Mouse (Mus musculus): ENCODE data around the gene Cux1. TPM values are rescaled to one million over a fixed set of nuclear protein-coding genes. Genes with fewer than 3 reads are reported as not detected.
A peak's percentile ranks its signal among the peaks of the same experiment; 100 is the strongest.

The Cux1 gene
- total RNA-seq, 2 experiments from 2014 or later: 49.8 to 52.4 TPM

DNA sequence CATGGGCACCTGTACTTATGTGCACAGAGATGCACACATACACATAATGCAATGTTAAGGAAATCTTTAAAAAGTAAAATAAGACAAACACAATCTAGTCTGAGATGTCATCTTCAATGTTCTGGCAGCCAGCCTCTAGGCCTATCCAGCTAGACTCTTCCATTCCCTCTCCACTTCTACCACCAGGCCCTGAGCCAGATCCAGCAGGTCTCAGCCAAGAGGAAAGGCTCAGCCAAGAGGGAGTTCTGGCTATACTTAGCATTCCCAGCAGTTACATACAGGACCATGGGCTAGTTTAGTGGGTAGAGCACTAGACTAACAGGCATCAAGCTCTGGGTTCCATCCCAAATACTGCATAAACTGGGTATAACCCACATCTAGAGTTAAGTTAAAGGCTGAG is 26.3 kb downstream of the Cux1 start:
- peak in 1 of 2 experiments; percentile 42 for DNase-seq (ENCODE audit: low spot score in 2 of 2)

DNA sequence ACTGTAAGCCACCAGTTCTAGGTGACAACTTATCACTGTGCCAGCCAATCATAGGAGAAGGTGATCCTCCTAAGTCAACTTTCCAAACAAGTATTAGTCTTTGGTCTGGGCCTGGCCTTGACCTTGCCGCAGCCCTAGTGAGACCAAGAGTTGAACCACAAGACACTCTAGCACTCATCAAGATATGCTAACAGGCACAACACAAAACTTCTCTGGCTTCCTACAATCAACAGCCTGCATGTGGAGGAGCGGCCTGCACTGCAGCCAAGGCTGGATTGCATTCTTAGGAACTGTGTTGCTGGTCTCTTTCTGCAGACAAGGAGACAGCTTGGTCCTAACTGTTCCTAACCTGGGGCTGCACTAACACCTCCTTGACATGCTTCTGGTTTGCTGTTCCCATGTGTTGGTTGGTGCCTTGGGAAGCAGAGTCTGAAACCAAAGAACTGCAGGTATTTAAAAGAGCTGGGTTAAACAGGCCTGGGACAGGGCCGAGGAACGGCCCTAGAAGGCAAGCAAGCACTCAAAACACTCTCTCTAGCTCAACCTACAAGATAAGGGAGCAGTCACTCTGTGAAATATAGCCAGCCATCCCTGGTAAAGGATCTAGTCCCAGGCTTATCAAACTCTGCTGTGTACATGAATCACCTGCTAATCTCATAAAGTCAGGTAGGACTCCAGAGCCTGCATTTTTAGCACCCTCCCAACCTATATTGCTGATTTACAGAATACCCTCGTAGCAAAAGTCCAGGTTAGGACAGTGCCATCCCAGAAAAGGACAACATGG is 27.0 kb downstream of the Cux1 start:
- DNase-seq (ENCODE audit: low spot score in 2 of 2): no peak

DNA sequence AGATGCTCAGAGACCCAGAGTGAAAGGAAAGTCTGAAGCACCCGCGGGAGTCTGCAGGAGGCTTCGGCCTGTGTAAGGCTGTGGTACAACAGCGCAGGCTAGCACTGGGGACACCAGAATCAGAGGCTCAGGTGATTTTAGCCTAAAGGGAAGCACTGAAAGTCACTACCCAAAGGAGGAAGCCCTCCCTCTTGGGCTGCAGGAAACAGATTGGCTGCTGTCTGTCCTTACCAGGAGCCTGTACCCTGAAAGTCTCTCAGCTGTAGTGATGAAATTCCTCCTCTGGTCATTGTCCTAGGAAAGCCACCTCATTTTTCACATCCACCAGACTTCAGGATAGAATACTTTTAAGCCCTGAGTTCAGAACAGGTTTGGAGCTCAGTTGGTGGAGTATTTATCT is 30.5 kb downstream of the Cux1 start:
- DNase-seq (ENCODE audit: low spot score in 2 of 2): no peak

DNA sequence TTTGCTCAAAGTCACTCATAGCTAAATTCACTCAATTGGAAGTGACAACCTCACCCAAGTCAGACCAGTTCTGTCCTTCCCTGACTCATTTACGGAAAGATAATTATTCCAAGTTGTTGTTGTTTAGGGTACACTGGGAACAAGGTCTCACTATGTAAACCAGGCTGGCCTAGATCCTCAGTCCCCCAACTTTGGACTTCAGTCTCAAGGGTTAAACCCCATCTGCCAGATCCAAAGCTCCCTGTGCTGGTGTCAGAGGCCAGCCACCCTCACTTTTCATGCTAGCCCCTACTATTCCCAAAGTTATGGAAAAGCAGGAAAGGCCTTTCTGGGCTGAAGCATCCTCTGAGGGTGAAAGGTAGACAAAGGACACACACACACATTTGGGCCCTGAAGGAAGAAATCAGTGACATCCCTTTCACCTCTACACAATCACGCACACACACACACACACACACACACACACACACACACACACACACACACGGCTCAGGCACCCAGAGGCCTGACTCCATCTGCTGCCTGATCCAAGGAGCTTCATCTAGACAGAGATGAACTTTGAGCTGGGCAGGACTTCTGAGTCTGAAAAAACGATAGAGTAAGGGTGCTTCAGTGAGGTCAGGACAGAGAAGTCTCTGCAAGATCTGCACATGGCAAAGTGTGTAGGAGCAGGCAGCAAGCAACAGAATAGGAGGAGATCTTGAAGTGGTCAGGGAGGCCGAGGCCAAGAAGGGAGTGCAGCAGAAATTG is 31.1 kb downstream of the Cux1 start:
- DNase-seq (ENCODE audit: low spot score in 2 of 2): no peak

DNA sequence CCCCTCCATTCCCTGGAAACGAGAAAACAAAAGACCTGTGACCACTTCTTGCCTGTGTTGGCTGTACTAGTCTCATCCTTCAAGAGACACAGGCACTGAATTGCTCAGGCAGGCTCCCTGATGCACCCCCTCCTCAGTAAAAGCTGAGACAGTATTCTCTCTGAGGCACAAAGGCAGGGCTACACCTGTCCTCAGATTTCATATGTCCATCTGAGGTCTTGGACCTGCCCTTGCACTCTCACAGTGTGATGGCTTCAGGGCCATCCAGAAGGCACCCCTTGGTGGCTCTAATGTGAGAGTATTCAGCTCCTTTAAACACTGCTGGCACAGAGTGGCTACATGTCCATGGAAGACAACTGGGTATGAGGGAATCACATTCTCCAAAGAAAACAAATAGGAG is 32.1 kb downstream of the Cux1 start:
- DNase-seq (ENCODE audit: low spot score in 2 of 2): no peak

DNA sequence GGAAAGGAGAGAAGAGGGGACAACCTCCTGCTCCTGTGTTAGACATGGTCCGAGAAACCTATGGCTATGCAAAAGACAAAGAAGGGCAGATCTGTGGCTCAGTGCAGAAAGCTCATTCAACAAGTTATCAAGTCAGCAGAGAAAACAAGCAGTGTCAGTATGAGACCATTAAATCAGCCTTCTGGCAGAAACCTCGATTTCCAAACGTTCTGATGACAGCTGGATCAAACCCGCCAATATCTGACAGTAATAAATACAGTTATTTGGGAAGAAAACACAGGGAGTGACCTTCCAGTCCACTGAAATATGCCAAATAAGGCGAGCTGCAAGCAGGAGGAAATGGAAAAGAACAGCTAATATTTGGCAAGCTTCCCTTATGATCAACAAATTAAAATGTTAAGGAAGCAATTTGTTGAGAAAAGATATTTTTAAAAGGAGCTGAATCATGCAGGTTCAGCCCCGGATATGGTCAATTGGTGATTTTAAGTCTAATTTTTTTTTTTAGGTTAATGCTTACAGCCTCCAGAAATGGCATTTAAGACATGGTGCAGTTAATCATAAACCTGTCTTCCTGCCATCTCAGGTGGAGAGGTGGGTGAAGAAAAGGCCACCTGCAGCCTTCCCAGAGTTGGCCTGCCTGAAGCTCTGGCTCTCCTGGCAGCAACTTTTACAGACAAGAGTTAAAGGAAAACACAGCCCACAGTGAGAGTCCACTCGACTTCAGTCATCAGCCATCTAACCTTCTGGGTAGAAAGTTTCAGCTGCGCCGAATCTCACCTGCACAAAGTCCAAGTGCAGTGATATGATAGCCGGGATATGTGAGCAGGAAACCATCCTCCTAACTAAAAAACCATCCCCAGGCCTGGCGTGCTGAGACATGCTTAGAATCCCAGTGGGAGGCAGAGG is 33.7 kb downstream of the Cux1 start:
- no peak for DNase-seq (ENCODE audit: low spot score in 2 of 2)

DNA sequence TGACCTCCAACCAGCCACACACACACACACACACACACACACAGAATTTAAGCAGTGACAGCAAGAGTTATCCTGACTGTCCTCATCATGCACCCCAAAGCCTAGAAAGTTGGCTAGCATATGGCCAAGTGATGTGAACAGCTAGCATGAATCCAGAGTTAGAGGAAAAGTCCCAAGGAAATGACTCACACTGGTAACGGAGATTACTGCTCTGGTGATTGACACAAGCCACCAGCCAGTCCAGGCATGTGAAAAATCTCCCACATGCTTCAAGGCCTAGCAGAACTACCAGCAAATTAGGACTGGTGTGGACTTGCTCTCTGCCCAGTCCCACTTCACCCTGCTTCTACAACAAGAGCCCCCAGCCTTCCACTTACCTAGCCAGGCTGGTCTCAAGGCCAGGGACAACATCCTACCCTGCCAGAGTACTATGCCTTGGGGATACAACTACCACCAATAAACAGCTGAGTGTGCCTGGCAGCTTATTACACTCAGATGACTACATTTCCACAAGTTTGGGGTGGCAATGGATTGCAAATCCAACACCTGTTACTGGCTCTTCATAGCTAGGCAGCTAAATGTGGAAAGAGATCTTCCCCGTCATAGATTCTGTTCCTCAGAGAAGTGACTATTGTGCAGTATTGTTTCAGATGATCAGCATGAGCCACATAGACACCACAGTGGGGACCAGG is 35.5 kb downstream of the Cux1 start:
- DNase-seq (ENCODE audit: low spot score in 2 of 2): no peak

DNA sequence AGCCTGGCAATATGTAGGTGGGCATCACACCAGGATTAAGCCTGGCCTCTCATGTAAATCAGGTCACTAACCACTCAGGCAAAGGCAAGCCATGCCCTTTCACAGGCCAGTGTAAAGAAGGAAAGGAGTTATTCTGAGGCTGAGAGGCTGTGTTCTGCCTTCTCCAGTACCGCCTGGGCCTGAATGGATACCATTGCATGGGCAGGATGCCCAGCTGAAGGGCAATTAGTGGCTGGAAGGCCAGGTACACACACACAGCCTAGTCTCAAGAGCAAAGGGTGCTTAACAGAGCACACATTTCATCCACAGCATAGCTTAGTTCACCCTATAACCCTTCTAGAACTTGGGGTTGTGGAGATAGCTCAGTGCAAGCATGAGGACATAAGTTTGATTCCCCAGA is 36.4 kb downstream of the Cux1 start:
- no peak for DNase-seq (ENCODE audit: low spot score in 2 of 2)

DNA sequence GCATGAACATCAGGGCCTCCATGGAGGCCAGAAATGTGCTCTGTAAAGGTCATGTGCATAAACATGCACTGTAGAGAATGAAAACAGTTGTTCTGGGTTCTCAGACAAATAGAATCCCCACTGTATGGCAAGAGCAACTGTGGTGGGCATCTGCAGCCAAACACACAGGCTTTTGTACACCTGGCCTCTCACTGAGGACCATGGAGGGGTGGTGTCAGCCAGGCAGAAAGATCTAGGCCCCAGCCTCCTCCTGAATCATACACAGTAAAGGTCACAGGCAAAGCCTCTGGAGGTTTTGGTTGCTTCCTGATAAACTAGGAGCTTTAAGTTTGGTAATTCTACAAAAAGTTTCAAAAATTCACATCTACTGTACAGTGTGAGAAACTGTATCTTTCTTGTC is 38.1 kb downstream of the Cux1 start:
- no peak for DNase-seq (ENCODE audit: low spot score in 2 of 2)

DNA sequence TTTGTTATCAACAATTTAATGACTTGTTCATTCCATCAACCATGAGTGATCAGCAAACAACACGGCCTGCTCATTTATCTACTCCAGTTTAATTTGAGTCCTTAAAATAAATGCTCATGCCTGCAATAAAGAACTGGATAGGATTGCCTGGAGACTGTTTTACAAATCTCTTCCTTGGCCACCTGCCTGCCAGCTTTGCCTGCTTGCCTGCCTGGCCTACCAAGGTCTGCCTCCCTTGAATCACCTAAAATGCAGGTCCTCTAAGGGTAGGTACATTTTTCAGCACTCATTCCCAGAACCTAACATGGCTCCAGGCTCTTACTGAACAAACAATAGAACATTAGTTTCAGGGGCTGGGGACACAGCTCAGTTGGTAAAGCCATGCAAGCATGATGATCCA is 39.4 kb downstream of the Cux1 start:
- DNase-seq (ENCODE audit: low spot score in 2 of 2): no peak

DNA sequence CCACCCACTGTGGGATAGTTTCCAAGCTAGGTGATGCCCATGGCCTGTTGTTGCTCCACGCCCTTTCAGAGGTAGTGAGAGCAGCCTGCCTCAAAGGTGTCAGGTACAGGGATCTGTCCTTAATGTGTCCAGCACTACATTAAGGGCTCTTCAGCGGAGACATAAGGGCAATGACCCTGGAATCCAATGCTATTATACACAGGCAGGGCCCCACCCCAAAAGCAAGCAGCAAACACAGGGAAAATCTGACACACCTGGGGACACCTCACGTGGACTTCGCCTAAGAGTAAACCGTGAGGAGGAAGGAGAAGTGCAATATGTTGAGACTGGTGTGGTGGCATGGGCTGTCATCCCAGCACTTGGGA is 40.8 kb downstream of the Cux1 start:
- no peak for DNase-seq (ENCODE audit: low spot score in 2 of 2)

DNA sequence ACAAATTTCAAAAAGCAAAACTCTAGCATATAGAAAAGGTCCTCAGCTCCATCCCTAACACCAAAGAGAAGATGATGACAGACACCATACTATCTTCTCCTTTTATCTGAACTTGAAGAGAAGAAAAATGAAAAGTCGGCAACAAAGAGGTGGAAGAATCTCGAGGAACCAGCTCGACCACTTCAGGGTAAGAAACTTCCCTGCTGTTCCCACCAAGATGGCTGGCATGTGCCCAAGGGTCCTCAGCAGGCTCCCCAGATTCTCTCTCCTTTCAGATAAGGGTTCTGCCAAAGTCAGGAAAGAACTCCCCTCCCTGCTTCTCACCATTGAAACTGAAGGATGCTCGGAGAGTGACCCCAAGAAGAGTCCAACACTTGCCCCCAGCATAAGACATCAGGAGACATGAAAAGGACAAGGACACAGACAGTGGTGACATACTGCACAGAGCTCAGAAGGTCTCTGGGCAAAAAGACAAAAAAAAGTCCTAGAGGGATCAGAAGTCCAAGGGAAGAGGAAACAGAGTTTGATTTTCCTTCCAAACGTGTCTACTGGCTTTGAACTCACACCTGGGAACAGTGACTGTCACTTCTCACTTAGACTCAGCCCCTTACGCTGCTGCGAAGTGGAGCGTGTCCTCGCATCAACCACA is 41.3 kb downstream of the Cux1 start:
- no peak for DNase-seq (ENCODE audit: low spot score in 2 of 2)

DNA sequence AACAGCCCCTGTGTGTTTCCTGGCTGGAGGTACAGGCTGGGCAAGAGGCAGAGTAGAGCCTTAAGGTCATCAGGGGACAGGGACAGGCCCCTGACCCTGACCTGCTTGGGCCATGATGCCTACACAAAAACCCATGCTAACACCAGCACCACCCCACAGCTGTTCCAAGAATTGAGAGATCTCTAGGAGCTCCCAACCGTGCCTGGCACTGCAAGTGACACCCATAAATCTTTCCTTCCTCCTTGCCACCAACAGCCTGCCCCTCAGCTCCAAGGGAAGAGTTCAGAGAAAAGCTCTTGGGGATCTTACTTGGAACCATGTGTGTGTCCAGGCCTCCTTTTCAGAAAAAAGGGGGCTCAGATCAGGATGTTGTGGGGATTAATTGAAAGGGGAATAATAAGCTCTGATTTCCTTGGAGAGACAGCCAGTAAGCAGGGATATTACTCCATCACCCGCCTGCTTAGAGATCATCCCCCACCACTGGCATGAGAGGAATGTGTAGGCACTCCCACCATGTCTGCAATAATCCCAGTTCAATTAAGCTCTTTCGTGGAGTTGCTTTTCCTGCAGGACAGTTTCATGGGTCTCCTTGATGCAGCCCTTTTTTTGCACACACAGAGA is 44.3 kb downstream of the Cux1 start:
- no peak for DNase-seq (ENCODE audit: low spot score in 2 of 2)

DNA sequence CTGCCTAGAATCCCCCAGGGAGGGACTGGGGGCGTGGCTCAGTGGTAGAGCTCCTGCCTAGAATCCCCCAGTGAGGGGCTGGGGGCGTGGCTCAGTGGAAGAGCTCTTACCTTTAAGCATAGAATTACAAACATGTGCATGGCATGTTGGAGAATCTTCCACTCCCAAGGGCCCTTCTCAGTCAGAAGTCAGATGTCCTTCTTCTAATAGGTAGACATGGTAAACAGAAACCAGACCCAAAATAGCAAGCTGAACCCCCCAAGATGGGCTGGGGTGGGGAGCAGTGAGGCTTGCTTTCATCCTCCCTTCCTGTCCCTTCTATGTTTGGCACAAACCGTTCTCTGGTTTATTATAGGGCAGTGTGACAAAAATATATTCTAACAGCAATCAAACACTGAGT is 45.6 kb downstream of the Cux1 start:
- no peak for DNase-seq (ENCODE audit: low spot score in 2 of 2)

DNA sequence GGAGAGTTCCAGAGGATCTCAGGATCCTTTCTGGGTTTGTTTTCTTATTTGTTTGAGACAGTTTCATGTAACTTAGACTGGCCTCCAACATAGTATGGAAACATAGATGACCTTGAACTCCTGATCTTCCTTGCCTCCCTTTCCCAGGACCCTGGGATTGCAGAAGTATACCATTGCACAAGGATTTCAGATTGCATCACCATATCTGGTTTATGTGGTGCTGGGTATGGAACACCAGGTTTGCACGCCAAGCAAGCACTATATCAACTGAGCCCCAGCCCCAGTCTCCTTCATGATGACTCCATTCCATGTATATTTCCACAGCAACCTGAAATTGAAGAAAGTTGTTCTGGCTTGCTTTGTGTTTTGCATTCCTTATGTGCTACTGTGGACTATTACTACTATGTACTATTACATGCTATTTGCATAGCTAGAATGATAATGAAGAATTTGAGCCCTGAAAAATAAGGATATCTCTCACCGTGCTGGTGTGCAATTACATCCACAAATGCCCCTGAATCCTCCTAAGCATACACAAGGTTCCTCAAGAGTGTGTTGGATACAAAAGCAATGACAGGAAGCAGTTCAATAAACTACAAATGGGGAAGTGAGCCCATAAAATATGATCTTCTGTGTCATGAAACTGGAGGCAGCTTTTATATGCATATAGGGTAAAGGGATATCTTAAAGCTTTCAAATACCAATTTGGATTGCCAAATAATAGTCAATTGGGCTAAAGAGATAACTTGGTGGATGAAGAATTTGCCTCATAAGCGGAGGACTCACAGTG is 48.4 kb downstream of the Cux1 start:
- no peak for DNase-seq (ENCODE audit: low spot score in 2 of 2)

DNA sequence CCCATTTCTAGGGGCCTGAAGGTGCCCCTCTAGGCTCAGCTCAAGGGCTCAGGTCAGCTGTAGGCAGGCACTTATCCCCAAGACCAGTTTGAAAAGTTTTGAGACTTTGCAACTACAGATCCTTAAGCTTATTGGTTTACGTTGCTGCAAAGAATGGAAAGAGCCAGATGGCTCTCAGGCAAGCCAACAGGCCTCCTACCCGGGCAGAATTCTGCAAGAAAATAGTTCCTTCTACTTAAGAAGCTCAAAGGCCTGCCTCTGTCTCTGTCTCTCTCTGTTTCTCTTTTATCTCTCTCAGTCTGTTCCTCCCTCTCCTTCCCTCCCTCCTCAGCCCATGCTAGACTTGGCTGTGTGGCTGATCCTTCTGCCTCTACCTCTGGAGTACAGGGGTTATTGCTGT is 49.8 kb downstream of the Cux1 start:
- DNase-seq (ENCODE audit: low spot score in 2 of 2): no peak

DNA sequence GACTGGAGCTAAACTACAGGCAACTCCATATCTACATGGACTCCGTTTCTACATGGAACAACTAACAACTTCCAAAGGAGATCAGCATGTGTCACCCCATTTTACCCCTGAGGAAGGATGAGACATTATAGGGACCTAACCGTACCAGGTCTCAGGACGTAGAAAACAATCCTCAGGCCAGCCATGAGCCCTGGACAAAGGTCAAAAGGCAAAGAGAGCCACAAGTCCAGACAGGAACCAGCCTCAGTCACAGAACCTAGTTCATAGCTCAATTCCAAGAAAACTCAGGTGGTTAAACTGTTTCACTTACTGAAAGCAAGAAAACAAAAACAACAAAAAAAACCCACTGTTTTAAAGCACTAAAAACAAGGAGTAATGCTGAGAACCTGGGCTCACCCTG is 50.7 kb downstream of the Cux1 start:
- no peak for DNase-seq (ENCODE audit: low spot score in 2 of 2)

DNA sequence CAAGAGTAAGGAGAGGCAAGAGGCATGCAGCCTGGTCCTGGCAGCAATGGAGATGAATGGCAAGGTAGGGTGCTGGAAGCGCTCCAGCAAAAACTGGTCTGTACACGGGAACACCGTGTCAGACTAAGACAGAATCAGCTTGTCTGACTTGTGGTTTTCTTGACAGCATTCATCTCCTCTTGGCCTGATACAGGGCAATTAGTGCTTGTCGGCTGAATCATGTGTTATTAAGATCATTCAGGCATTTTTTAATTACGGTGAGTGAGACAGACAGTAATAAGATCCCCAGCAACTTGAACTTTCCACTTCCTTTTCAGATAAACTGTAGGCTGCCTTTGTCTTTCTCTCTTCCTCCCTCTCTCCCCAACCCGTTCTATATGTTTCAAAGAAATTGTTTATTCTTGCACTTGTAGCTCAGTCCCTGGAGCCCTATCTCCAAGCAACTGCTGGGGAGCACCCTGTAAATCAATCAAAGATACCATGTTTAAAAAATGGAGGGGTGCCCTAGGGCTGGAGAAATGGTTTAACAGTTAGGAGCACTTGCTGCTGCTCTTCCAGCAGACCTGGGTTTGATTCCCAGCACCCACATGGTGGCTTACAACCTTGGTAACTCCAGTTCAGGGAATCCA is 53.1 kb downstream of the Cux1 start:
- no peak for DNase-seq (ENCODE audit: low spot score in 2 of 2)

DNA sequence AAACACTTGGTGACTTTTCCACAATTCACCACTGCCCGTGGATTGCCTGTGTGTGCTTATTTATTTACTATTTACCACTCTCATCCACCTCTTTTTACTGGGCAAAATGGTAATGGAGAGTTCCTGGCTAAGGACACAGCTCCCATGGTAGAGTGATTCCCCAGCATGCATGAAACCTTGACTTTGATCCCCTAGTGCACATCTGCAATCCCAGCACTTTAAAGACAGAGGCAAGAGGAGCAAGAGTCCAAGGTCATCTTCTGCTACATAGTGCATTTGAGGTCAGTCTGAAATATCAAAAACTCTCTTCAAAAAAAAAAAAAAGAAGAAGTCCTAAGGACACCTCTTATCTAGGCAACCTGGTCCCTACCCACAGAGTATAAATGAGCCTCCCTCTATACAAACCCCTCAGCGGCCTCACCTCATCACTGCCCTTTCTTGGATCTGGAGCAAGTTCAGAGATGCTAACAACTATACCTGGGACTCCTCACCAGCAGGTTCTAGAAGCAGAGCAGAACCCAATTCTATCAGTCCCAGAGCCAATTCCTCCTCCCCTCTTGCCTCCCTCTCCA is 55.1 kb downstream of the Cux1 start:
- no peak for DNase-seq (ENCODE audit: low spot score in 2 of 2)

All from layer of hippocampus, postnatal 14 days (tissue).